Mouse (Mus musculus) spleen, postnatal 4 days (tissue): ENCODE data around the gene Eef1akmt1.

Experiments used
- DNase-seq, 2 experiments: peaks; one replicate each; pipeline ENCODE4 v3.0.0; 2022; ENCODE audit warnings: low spot score in 2 of 2

Gene Eef1akmt1

GRCm38 (mm10) chr14:57546557-57547021 lies 24.8 kb downstream of the Eef1akmt1 start:
- DNase-seq, result no peak

GRCm38 (mm10) chr14:57546131-57546530 lies 25.3 kb downstream of the Eef1akmt1 start:
- no peak for DNase-seq

- no peak for DNase-seq
Measured at GRCm38 (mm10) chr14:57545526-57545925, 25.9 kb downstream of the Eef1akmt1 start.

- no peak for DNase-seq
Measured at GRCm38 (mm10) chr14:57543420-57544039, 27.9 kb downstream of the Eef1akmt1 start.

- peak in 1 of 2 experiments; percentile 22 for DNase-seq
Measured at GRCm38 (mm10) chr14:57542231-57542630, 29.2 kb downstream of the Eef1akmt1 start.

- DNase-seq, result no peak
Measured at GRCm38 (mm10) chr14:57540683-57541082, 30.7 kb downstream of the Eef1akmt1 start.

- peak in 1 of 2 experiments; percentile 27 for DNase-seq
Measured at GRCm38 (mm10) chr14:57537261-57538015, 34.0 kb downstream of the Eef1akmt1 start.

- no peak for DNase-seq
Measured at GRCm38 (mm10) chr14:57536820-57537219, 34.6 kb downstream of the Eef1akmt1 start.

- no peak for DNase-seq
Measured at GRCm38 (mm10) chr14:57535646-57536045, 35.8 kb downstream of the Eef1akmt1 start.

- DNase-seq, result no peak
Measured at GRCm38 (mm10) chr14:57534961-57535360, 36.5 kb downstream of the Eef1akmt1 start.

GRCm38 (mm10) chr14:57534346-57534745 lies 37.1 kb downstream of the Eef1akmt1 start:
- no peak for DNase-seq

- no peak for DNase-seq
Measured at GRCm38 (mm10) chr14:57533841-57534240, 37.6 kb downstream of the Eef1akmt1 start.

GRCm38 (mm10) chr14:57533214-57533613 lies 38.2 kb downstream of the Eef1akmt1 start:
- peak; percentile 31 to 75 for DNase-seq

GRCm38 (mm10) chr14:57532577-57532976 lies 38.8 kb downstream of the Eef1akmt1 start:
- no peak for DNase-seq

- no peak for DNase-seq
Measured at GRCm38 (mm10) chr14:57529786-57530515, 41.5 kb downstream of the Eef1akmt1 start.

GRCm38 (mm10) chr14:57529086-57529785 lies 42.2 kb downstream of the Eef1akmt1 start:
- DNase-seq, result no peak

GRCm38 (mm10) chr14:57527598-57527997 lies 43.8 kb downstream of the Eef1akmt1 start:
- no peak for DNase-seq

GRCm38 (mm10) chr14:57527122-57527521 lies 44.3 kb downstream of the Eef1akmt1 start:
- DNase-seq, result no peak

- DNase-seq, result no peak
Measured at GRCm38 (mm10) chr14:57526050-57526623, 45.3 kb downstream of the Eef1akmt1 start.

- peak; percentile 35 to 77 for DNase-seq
Measured at GRCm38 (mm10) chr14:57525388-57526049, 45.9 kb downstream of the Eef1akmt1 start.
